Mouse (Mus musculus) liver, embryonic 14.5 days (tissue): ENCODE measurements at regions not wholly inside any gene's neighbourhood (a gene's known extent, or its start where the extent isn't known, plus 50 kb on each side); places are given as distances from the start of the nearest gene placed in this dataset.

Experiments used
- CTCF ChIP-seq: IDR thresholded peaks from 2 replicates; pipeline ENCODE4 v1.5.1; 2016; ENCODE audit warnings: antibody characterized with exemption, low read depth, control low read depth
- EP300 ChIP-seq: IDR thresholded peaks from 2 replicates; pipeline ENCODE4 v1.6.1; 2016; ENCODE audit warnings: antibody characterized with exemption, low read depth

GRCm38 (mm10) chr3:9107766-9108410, 502.0 kb downstream of the Zfp704 start:
- TF ChIP-seq CTCF, result no peak
- no peak for TF ChIP-seq EP300
